Mouse (Mus musculus): ENCODE results near the gene 1810043G02Rik.
"Not testable (repeated sequence)": the region's sequence is repeated elsewhere in the genome, so short reads cannot be mapped to it uniquely, and the experiment has no call there.

Gene 1810043G02Rik

GRCm38 (mm10) chr10:77978351-77979350 is at the start of gene 1810043G02Rik:
TSS of gene 1810043G02Rik (plus strand) at chr10:77978524.
- DNase-seq (ENCODE audit: low read depth): peak; percentile 88

GRCm38 (mm10) chr10:77939685-77940084 is 38.6 kb upstream of the 1810043G02Rik start:
- DNase-seq (ENCODE audit: low read depth): no peak

DNA sequence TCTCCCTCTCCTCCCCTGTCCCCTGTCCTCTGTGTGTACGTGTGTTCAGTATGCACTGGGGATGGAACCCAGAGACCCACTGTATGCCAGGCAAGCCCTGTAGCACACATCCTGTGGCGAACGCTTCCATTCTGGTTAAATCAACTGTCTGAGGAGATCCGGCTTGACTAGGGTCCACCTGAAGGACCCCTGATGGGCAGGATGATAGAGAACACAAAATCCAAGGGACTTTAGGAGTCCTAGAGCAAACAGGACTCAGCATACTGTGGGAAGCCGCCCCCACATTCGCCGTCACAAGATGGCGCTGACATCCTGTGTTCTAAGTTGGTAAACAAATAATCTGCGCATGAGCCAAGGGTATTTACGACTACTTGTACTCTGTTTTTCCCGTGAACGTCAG is 27.9 kb upstream of the 1810043G02Rik start:
- DNase-seq (ENCODE audit: low read depth): not testable (repeated sequence)

- DNase-seq (ENCODE audit: low read depth): no peak
Observed at GRCm38 (mm10) chr10:77962725-77963124, 15.6 kb upstream of the 1810043G02Rik start.

DNA sequence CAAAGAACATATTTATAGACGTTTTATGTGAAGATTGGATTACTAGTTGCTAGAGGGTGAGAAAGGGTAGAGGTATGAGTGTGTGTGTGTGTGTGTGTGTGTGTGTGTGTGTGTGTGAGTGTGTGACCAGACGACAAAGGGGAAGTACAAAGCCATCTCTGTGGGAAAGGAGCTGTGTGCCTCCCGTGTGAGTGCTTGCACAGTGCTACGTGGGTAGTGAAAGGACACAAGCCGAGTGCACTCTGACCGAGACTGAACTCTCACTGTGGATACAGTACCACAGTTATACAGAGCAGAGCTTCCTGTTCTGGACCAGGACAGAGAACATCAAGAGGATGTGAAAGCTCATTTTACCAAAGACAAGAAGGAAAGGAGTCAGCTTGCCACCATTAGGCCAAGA is 14.4 kb upstream of the 1810043G02Rik start:
- no peak for DNase-seq (ENCODE audit: low read depth)

DNA sequence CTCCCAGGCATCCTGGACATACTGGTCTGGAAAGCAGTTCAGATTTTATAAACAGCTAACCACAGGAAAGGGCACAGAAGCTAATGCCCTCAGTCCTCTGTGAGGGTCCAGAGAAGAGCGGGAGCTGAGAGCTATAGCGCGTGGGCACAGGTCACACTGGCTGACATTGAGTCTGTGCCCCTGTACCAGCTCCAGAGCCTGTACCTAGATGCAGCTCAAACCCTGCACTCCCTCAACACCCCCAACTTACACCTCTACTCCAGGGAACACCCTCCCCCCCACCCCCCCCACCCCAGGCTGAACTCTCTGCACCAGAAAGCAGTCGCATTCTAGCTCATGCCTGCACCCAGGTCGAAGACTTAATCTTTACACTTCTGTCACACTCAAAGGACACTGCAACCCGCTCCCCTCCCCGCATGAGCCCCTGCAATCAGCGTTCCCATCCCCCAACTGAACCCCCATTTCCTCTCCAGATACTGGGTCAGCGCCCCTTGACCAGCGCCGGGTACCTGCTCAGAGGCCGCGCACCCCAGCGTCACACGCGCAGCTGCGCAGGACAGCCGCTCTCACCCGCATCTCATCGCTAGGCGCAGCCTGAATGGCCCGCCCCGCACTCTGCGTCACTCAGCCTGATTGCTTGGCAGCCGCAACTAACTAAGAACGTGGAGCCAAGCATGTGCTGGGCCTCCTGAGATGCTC is 8.9 kb upstream of the 1810043G02Rik start:
- DNase-seq (ENCODE audit: low read depth): no peak

- no peak for DNase-seq (ENCODE audit: low read depth)
Observed at GRCm38 (mm10) chr10:77969973-77970325, 8.4 kb upstream of the 1810043G02Rik start.

DNA sequence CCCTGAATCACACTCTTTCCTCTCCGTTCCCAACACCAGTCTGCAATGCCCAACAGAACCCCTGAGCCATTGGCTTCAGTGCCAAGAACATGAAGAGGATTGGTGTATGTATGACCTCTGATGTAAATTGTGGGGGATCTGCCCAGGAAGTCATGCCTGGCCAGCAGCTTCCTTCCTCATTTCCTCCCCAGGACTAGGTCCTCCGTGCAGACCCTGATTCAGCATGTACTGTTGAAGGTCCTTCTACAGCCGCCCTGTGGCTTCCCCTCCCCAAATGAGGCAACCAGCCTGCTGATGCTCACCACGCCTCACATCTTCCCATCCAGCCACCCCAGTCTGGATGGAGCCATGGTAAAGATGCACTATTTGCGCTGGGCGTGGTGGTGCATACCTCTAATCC is 7.8 kb upstream of the 1810043G02Rik start, which contains the start of gene Trpm2:
Gene Trpm2, minus strand, starts transcription at position 83 of the 400 bp plus-strand sequence.
- no peak for DNase-seq (ENCODE audit: low read depth)

DNA sequence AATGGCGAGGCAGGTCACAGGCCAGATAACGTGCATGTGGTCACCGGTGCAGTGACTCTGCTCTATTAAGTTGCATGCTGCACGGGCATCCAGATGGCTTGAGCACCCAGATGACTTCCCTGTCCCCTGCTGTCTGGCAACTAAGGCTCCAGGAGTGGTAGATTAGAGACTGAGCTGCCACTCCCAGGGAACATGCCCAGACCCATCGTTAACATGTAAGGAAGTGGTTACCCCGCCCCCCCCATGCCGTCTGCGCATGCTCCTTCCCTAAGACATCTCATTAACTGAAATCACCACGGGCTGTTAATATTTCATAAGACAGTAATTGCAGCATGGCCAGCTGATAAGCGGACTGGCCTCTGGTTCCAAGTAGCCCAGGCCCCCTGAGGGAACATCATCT is 7.1 kb upstream of the 1810043G02Rik start:
- no peak for DNase-seq (ENCODE audit: low read depth)

- no peak for DNase-seq (ENCODE audit: low read depth)
Observed at GRCm38 (mm10) chr10:77971709-77972553, 6.4 kb upstream of the 1810043G02Rik start.

DNA sequence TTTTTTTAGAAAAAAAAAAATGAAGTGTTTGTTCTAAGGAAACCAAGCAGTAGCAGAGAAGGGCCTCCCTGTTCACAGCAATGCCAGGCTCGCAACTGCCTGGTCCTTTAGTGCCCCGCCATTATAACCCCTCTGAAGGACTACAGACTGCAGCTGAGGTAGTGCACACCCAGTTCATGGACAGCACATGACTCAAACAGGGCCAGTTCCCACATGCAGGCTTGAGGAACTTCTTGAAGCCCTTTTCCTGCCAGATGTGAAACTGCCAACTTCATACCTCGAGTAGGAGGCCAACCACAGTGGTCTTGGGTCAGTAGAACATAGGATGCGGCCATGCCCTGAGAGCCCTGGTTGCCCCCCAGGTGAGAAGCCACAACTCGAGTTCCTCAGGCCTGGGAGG is 4.0 kb upstream of the 1810043G02Rik start:
- peak; percentile 53 for DNase-seq (ENCODE audit: low read depth)

DNA sequence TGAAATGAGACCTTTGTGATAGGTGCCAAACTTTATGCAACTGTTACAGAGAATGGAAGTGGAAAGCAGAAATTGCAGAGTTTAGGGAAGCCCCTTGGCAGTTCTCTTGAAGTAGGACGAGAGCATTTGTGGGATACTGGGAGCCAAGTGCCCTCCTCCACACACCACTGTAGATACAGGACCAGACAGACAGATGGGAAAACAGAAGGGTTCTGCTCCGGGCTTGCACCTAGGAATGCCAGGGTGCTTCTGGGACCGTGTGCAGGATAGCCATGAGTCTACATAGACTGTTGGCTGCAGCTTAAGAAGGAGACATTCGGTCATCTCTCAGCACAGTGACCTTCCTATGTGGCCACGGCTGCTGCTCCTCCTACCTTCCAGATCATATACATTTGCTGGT is 3.5 kb upstream of the 1810043G02Rik start:
- DNase-seq (ENCODE audit: low read depth): no peak

- no peak for DNase-seq (ENCODE audit: low read depth)
Observed at GRCm38 (mm10) chr10:77975653-77976052, 2.7 kb upstream of the 1810043G02Rik start.

DNA sequence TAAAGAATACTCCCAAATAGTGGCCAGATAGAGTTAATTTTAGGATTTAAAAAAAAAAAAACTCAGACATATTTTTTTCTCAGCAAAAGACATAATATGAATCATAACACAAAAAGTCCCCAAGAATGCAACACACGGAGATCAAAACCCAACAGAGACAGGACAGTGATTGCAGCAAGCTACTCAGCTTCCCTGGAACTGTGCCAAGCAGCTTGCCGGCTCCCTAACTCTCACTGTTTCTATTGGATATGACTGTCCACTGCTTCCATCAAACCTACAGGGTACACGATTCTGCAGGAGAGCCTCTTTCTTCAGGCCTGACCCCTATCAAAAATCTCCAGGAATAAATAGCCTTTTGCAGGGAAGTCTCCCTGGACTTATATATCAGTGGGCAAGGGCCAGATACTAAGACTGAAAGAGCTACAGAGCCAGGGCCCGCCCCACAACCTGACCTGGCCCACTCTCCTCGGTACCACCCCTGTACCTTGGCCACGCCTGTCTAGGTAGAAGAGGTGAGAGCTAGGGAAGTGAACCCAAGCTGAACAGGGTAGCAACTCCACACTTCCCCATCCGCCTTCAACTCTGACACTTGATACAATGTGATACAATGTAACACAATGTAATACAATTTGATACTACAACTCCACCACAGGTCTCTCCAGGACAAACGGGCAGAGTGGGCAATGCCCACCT is 1.7 kb upstream of the 1810043G02Rik start:
- DNase-seq (ENCODE audit: low read depth): no peak

GRCm38 (mm10) chr10:77984660-77985059 is 6.3 kb downstream of the 1810043G02Rik start:
- DNase-seq (ENCODE audit: low read depth): peak; percentile 36

DNA sequence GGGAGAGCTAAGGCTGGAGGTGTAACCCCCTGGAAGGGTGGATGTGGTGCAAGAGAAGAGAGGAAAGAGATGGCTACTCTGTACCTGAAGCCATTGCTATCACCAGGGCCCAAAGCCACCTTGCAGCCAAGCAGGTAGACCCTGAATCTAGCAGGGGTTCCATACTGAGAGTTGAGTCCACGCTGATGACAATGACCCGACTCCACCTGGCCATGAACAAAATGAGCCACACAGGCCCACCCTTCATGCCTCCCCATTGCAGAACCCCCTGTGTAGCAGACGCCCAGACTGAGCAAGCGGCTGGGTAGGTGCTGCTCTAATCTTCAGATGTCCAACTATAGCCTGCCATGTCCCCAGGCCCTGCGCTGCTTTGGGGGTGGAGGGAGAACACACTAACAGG is 7.5 kb downstream of the 1810043G02Rik start:
- DNase-seq (ENCODE audit: low read depth): no peak

GRCm38 (mm10) chr10:77995639-77996038 is 17.3 kb downstream of the 1810043G02Rik start:
- no peak for DNase-seq (ENCODE audit: low read depth)

DNA sequence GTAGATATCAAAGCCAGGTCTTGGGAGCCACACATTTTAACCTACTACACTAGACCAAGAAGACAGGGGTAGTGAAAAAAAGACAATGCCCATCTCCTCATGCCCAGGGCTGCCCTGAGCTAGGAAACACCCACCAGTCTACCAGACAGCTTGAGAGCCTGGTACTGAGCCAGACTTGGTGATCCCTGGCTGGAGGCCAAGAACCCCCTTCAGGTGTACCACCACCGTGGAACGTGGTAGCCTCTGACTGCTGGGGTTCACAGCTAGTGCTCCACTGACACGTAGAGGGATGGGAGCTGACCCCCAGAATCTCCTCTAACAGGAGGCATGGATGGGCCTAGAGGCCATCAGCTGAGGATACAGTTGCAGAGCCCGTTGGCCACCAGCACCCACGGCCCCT is 21.9 kb downstream of the 1810043G02Rik start:
- no peak for DNase-seq (ENCODE audit: low read depth)

GRCm38 (mm10) chr10:78001796-78002195 is 23.5 kb downstream of the 1810043G02Rik start:
- DNase-seq (ENCODE audit: low read depth): no peak

GRCm38 (mm10) chr10:78002316-78002715 is 24.0 kb downstream of the 1810043G02Rik start:
- no peak for DNase-seq (ENCODE audit: low read depth)

DNA sequence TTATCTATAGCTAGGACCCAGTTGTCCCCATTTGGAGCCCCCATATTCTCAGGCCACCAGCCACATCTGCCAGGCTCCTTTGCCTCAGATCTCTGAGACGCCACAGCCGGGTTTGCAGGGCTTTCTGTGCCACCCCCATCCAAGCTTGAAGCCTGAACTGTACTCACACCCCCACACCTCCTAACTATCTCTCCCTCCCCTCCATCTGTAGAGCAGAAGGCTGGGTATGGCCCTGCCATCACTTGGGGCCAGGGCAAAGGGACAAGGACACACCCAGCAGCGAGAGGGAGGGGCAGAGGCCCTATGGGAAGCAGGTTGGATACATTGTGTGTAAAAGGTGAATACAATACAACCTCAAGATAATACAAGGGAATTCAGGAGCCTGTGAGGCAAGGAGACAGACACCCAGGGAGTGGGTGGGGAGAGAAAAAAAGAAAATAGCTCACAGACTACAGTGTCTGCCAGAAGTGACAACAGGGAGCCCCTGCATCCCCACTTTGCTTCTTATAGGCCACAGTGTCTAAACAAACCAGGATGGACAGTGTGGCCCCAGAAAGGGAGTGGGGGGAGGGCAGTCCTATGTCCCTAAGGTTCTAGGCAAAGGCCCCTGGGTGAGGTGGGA is 26.3 kb downstream of the 1810043G02Rik start:
- DNase-seq (ENCODE audit: low read depth): no peak

Measured in fibroblast of lung, adult 2 months (primary cell).